Mouse (Mus musculus): ENCODE measurements around the gene Kdm7a. TPM values are rescaled to one million over a fixed set of nuclear protein-coding genes. Genes with fewer than 3 reads are reported as not detected.

The Kdm7a gene
- 0.42 TPM for polyA plus RNA-seq (2012; fragmentation: generic; extraction: Trizol)
- long read RNA-seq, experiment 1, partial matches to known transcripts: 0 of 3 reads
- long read RNA-seq, experiment 1, other reads (novel, unspliced or antisense): 3 of 3 reads
- long read RNA-seq, experiment 2, full-length matches to known transcripts: 2 of 3 reads
- long read RNA-seq, experiment 2, partial matches to known transcripts: 1 of 3 reads
- long read RNA-seq, experiment 2, other reads (novel, unspliced or antisense): 0 of 3 reads

- TF ChIP-seq CEBPB (IDR thresholded peaks at IDR 0.05; ENCODE audit: low read depth) (no peak), MAX (IDR thresholded peaks at IDR 0.05) (no peak), MYOG (IDR thresholded peaks at IDR 0.05; ENCODE audit: control insufficient read depth, extremely low read depth, insufficient read length) (no peak), USF1 (IDR thresholded peaks at IDR 0.05; ENCODE audit: low read depth) (no peak), FOSL1 (IDR thresholded peaks at IDR 0.05; ENCODE audit: insufficient read depth, low read length, poor library complexity, severe bottlenecking) (no peak), CTCF (IDR thresholded peaks at IDR 0.05; ENCODE audit: control insufficient read depth, insufficient read depth, insufficient read length) (no peak), MYOD1 (IDR thresholded peaks at IDR 0.05; ENCODE audit: control insufficient read depth, insufficient read length, low read depth) (no peak)
- H3ac ChIP-seq (ENCODE audit: control insufficient read depth, insufficient read length, low read depth): peak within 1 kb of the TSS; percentile 94
These were observed at the start of gene Kdm7a for GRCm38 (mm10) chr6:39206581-39207461. Gene Kdm7a, minus strand, starts transcription at chr6:39206789.

GRCm38 (mm10) chr6:39255271-39255670 is 48.7 kb upstream of the Kdm7a start:
- no peaks in the 10 kb centered on the region for H3K79me2 ChIP-seq (ENCODE audit: control insufficient read depth, insufficient read depth)
- H3K79me3 ChIP-seq (ENCODE audit: low read depth): no peaks in the 10 kb centered on the region
- H3ac ChIP-seq (ENCODE audit: control insufficient read depth, insufficient read length, low read depth): no peak overlapping the region
- no peak for TF ChIP-seq MYOD1 (IDR thresholded peaks at IDR 0.05; ENCODE audit: control insufficient read depth, insufficient read length, low read depth)
- TF ChIP-seq USF1 (IDR thresholded peaks at IDR 0.05; ENCODE audit: low read depth): no peak
- TF ChIP-seq MAX (IDR thresholded peaks at IDR 0.05): no peak
- TF ChIP-seq FOSL1 (IDR thresholded peaks at IDR 0.05; ENCODE audit: insufficient read depth, low read length, poor library complexity, severe bottlenecking): no peak
- TF ChIP-seq MYOG (IDR thresholded peaks at IDR 0.05; ENCODE audit: control insufficient read depth, extremely low read depth, insufficient read length): no peak
- no peak for TF ChIP-seq CEBPB (IDR thresholded peaks at IDR 0.05; ENCODE audit: low read depth)
- no peak for TF ChIP-seq CTCF (IDR thresholded peaks at IDR 0.05; ENCODE audit: control insufficient read depth, insufficient read depth, insufficient read length)
- no peaks in the 10 kb centered on the region for H3K36me3 ChIP-seq (ENCODE audit: control insufficient read depth, insufficient read depth)
- peaks cover 19% of the 10 kb centered on the region for H3K27me3 ChIP-seq (ENCODE audit: control insufficient read depth, insufficient read depth, insufficient read length)
- H3K4me3 ChIP-seq (ENCODE audit: insufficient read depth, poor library complexity, severe bottlenecking): no peak overlapping the region

More at GRCm38 (mm10) chr6:39206581-39207461, at the start of gene Kdm7a:
- Histone ChIP-seq H3K79me3 (ENCODE audit: low read depth) (no peaks in the 10 kb centered on the region), H3K4me3 (ENCODE audit: insufficient read depth, poor library complexity, severe bottlenecking) (peak within 1 kb of the TSS; percentile 69), H3K36me3 (ENCODE audit: control insufficient read depth, insufficient read depth) (no peaks in the 10 kb centered on the region), H3K79me2 (ENCODE audit: control insufficient read depth, insufficient read depth) (no peaks in the 10 kb centered on the region), H3K27me3 (ENCODE audit: control insufficient read depth, insufficient read depth, insufficient read length) (no peaks in the 10 kb centered on the region)

- Histone ChIP-seq H3K27me3 (ENCODE audit: control insufficient read depth, insufficient read depth, insufficient read length) (no peaks in the 10 kb centered on the region), H3ac (ENCODE audit: control insufficient read depth, insufficient read length, low read depth) (no peak overlapping the region), H3K79me2 (ENCODE audit: control insufficient read depth, insufficient read depth) (no peaks in the 10 kb centered on the region), H3K36me3 (ENCODE audit: control insufficient read depth, insufficient read depth) (no peaks in the 10 kb centered on the region), H3K79me3 (ENCODE audit: low read depth) (no peaks in the 10 kb centered on the region), H3K4me3 (ENCODE audit: insufficient read depth, poor library complexity, severe bottlenecking) (no peak overlapping the region)
- TF ChIP-seq FOSL1 (IDR thresholded peaks at IDR 0.05; ENCODE audit: insufficient read depth, low read length, poor library complexity, severe bottlenecking): no peak
These were observed 43.5 kb upstream of the Kdm7a start for GRCm38 (mm10) chr6:39250055-39250454.

- Histone ChIP-seq H3ac (ENCODE audit: control insufficient read depth, insufficient read length, low read depth) (no peak overlapping the region), H3K79me2 (ENCODE audit: control insufficient read depth, insufficient read depth) (no peaks in the 10 kb centered on the region), H3K79me3 (ENCODE audit: low read depth) (no peaks in the 10 kb centered on the region), H3K27me3 (ENCODE audit: control insufficient read depth, insufficient read depth, insufficient read length) (no peaks in the 10 kb centered on the region), H3K36me3 (ENCODE audit: control insufficient read depth, insufficient read depth) (no peaks in the 10 kb centered on the region), H3K4me3 (ENCODE audit: insufficient read depth, poor library complexity, severe bottlenecking) (no peak overlapping the region)
- no peak for TF ChIP-seq FOSL1 (IDR thresholded peaks at IDR 0.05; ENCODE audit: insufficient read depth, low read length, poor library complexity, severe bottlenecking)
- TF ChIP-seq CEBPB (IDR thresholded peaks at IDR 0.05; ENCODE audit: low read depth): no peak
- TF ChIP-seq MAX (IDR thresholded peaks at IDR 0.05): no peak
- TF ChIP-seq MYOG (IDR thresholded peaks at IDR 0.05; ENCODE audit: control insufficient read depth, extremely low read depth, insufficient read length): no peak
- no peak for TF ChIP-seq USF1 (IDR thresholded peaks at IDR 0.05; ENCODE audit: low read depth)
- no peak for TF ChIP-seq MYOD1 (IDR thresholded peaks at IDR 0.05; ENCODE audit: control insufficient read depth, insufficient read length, low read depth)
- no peak for TF ChIP-seq CTCF (IDR thresholded peaks at IDR 0.05; ENCODE audit: control insufficient read depth, insufficient read depth, insufficient read length)
These were observed 42.7 kb upstream of the Kdm7a start for GRCm38 (mm10) chr6:39249176-39249770.

- H3K4me3 ChIP-seq (ENCODE audit: insufficient read depth, poor library complexity, severe bottlenecking): no peak overlapping the region
- no peak for TF ChIP-seq CTCF (IDR thresholded peaks at IDR 0.05; ENCODE audit: control insufficient read depth, insufficient read depth, insufficient read length)
- peak; percentile 10 for TF ChIP-seq MAX (IDR thresholded peaks at IDR 0.05)
- no peaks in the 10 kb centered on the region for H3K79me2 ChIP-seq (ENCODE audit: control insufficient read depth, insufficient read depth)
- H3K27me3 ChIP-seq (ENCODE audit: control insufficient read depth, insufficient read depth, insufficient read length): no peaks in the 10 kb centered on the region
- H3K79me3 ChIP-seq (ENCODE audit: low read depth): no peaks in the 10 kb centered on the region
- no peaks in the 10 kb centered on the region for H3K36me3 ChIP-seq (ENCODE audit: control insufficient read depth, insufficient read depth)
- no peak overlapping the region for H3ac ChIP-seq (ENCODE audit: control insufficient read depth, insufficient read length, low read depth)
These were observed 37.5 kb upstream of the Kdm7a start for GRCm38 (mm10) chr6:39244066-39244465.

All from C2C12 (cell line).